Mouse (Mus musculus): ENCODE measurements around the gene 5730522E02Rik. TPM values are rescaled to one million over a fixed set of nuclear protein-coding genes. Genes with fewer than 3 reads are reported as not detected.

Gene 5730522E02Rik
- polyA plus RNA-seq, 1 experiment from 2014 or later = 1.3 TPM

- H3K4me2 ChIP-seq = no peak overlapping the region
- H3K27ac ChIP-seq (ENCODE audit: low read depth, low read length) = no peak overlapping the region
- no peak for DNase-seq (ENCODE audit: low spot score)
- ATAC-seq (replicated peaks; ENCODE audit: low FRiP score) = no peak
- no peak overlapping the region for H3K9ac ChIP-seq (ENCODE audit: low read depth, low read length)
- H3K27me3 ChIP-seq (replicated peaks; ENCODE audit: control insufficient read depth, insufficient read depth, low read length) = no peaks in the 10 kb centered on the region
- no peaks in the 10 kb centered on the region for H3K36me3 ChIP-seq (ENCODE audit: control insufficient read depth, insufficient read depth, low read length)
- H3K4me3 ChIP-seq (ENCODE audit: low read depth, low read length) = no peak overlapping the region
- no peaks in the 10 kb centered on the region for H3K9me3 ChIP-seq (ENCODE audit: control insufficient read depth, low read length)
- WGBS = 78% methylated on average over 3 of the region's 3 CpGs
- no peaks in the 10 kb centered on the region for H3K4me1 ChIP-seq (replicated peaks; ENCODE audit: control insufficient read depth, insufficient read depth, low read length)
Observed at GRCm38 (mm10) chr11:25770991-25771568, 439.5 kb downstream of the 5730522E02Rik start.

GRCm38 (mm10) chr11:25767584-25768333 lies 442.8 kb downstream of the 5730522E02Rik start:
- Histone ChIP-seq H3K27me3 (replicated peaks; ENCODE audit: control insufficient read depth, insufficient read depth, low read length) (no peaks in the 10 kb centered on the region), H3K4me1 (replicated peaks; ENCODE audit: control insufficient read depth, insufficient read depth, low read length) (no peaks in the 10 kb centered on the region), H3K9me3 (ENCODE audit: control insufficient read depth, low read length) (no peaks in the 10 kb centered on the region), H3K4me3 (ENCODE audit: low read depth, low read length) (no peak overlapping the region), H3K9ac (ENCODE audit: low read depth, low read length) (no peak overlapping the region), H3K36me3 (ENCODE audit: control insufficient read depth, insufficient read depth, low read length) (no peaks in the 10 kb centered on the region), H3K4me2 (no peak overlapping the region), H3K27ac (ENCODE audit: low read depth, low read length) (no peak overlapping the region)
- DNase-seq (ENCODE audit: low spot score) (no peak), ATAC-seq (replicated peaks; ENCODE audit: low FRiP score) (no peak)
- 61% methylated on average over 5 of the region's 5 CpGs for WGBS

- Histone ChIP-seq H3K36me3 (ENCODE audit: control insufficient read depth, insufficient read depth, low read length) (no peaks in the 10 kb centered on the region), H3K4me2 (no peak overlapping the region), H3K9ac (ENCODE audit: low read depth, low read length) (no peak overlapping the region), H3K9me3 (ENCODE audit: control insufficient read depth, low read length) (no peaks in the 10 kb centered on the region), H3K4me1 (replicated peaks; ENCODE audit: control insufficient read depth, insufficient read depth, low read length) (no peaks in the 10 kb centered on the region), H3K27me3 (replicated peaks; ENCODE audit: control insufficient read depth, insufficient read depth, low read length) (no peaks in the 10 kb centered on the region), H3K4me3 (ENCODE audit: low read depth, low read length) (no peak overlapping the region), H3K27ac (ENCODE audit: low read depth, low read length) (no peak overlapping the region)
- no peak for DNase-seq (ENCODE audit: low spot score)
- 72% methylated on average over 7 of the region's 7 CpGs for WGBS
- no peak for ATAC-seq (replicated peaks; ENCODE audit: low FRiP score)
Observed at GRCm38 (mm10) chr11:25753156-25753899, 457.2 kb downstream of the 5730522E02Rik start.

GRCm38 (mm10) chr11:25752418-25752817 lies 458.1 kb downstream of the 5730522E02Rik start:
- no peaks in the 10 kb centered on the region for H3K36me3 ChIP-seq (ENCODE audit: control insufficient read depth, insufficient read depth, low read length)
- DNase-seq (ENCODE audit: low spot score) (no peak), ATAC-seq (replicated peaks; ENCODE audit: low FRiP score) (no peak)
- H3K9me3 ChIP-seq (ENCODE audit: control insufficient read depth, low read length) = no peaks in the 10 kb centered on the region
- H3K27ac ChIP-seq (ENCODE audit: low read depth, low read length) = no peak overlapping the region
- no peak overlapping the region for H3K4me3 ChIP-seq (ENCODE audit: low read depth, low read length)
- 94% methylated on average over 3 of the region's 3 CpGs for WGBS
- H3K4me1 ChIP-seq (replicated peaks; ENCODE audit: control insufficient read depth, insufficient read depth, low read length) = no peaks in the 10 kb centered on the region
- no peak overlapping the region for H3K9ac ChIP-seq (ENCODE audit: low read depth, low read length)
- H3K4me2 ChIP-seq = no peak overlapping the region
- no peaks in the 10 kb centered on the region for H3K27me3 ChIP-seq (replicated peaks; ENCODE audit: control insufficient read depth, insufficient read depth, low read length)

GRCm38 (mm10) chr11:25747098-25747862 lies 463.3 kb downstream of the 5730522E02Rik start:
- Histone ChIP-seq H3K27ac (ENCODE audit: low read depth, low read length) (no peak overlapping the region), H3K27me3 (replicated peaks; ENCODE audit: control insufficient read depth, insufficient read depth, low read length) (no peaks in the 10 kb centered on the region), H3K36me3 (ENCODE audit: control insufficient read depth, insufficient read depth, low read length) (no peaks in the 10 kb centered on the region), H3K4me2 (no peak overlapping the region), H3K9me3 (ENCODE audit: control insufficient read depth, low read length) (no peaks in the 10 kb centered on the region), H3K4me1 (replicated peaks; ENCODE audit: control insufficient read depth, insufficient read depth, low read length) (no peaks in the 10 kb centered on the region), H3K9ac (ENCODE audit: low read depth, low read length) (no peak overlapping the region), H3K4me3 (ENCODE audit: low read depth, low read length) (no peak overlapping the region)
- ATAC-seq (replicated peaks; ENCODE audit: low FRiP score) (no peak), DNase-seq (ENCODE audit: low spot score) (no peak)
- WGBS = 54% methylated on average over 6 of the region's 6 CpGs

- Histone ChIP-seq H3K27me3 (replicated peaks; ENCODE audit: control insufficient read depth, insufficient read depth, low read length) (no peaks in the 10 kb centered on the region), H3K27ac (ENCODE audit: low read depth, low read length) (no peak overlapping the region), H3K36me3 (ENCODE audit: control insufficient read depth, insufficient read depth, low read length) (no peaks in the 10 kb centered on the region), H3K9me3 (ENCODE audit: control insufficient read depth, low read length) (no peaks in the 10 kb centered on the region), H3K4me1 (replicated peaks; ENCODE audit: control insufficient read depth, insufficient read depth, low read length) (no peaks in the 10 kb centered on the region), H3K4me2 (no peak overlapping the region), H3K4me3 (ENCODE audit: low read depth, low read length) (no peak overlapping the region), H3K9ac (ENCODE audit: low read depth, low read length) (no peak overlapping the region)
- ATAC-seq (replicated peaks; ENCODE audit: low FRiP score) = no peak
- WGBS = 60% methylated on average over 3 of the region's 3 CpGs
- no peak for DNase-seq (ENCODE audit: low spot score)
Observed at GRCm38 (mm10) chr11:25743664-25744063, 466.9 kb downstream of the 5730522E02Rik start.

GRCm38 (mm10) chr11:25737255-25737654 lies 473.3 kb downstream of the 5730522E02Rik start:
- H3K27me3 ChIP-seq (replicated peaks; ENCODE audit: control insufficient read depth, insufficient read depth, low read length) = no peaks in the 10 kb centered on the region
- no peak for DNase-seq (ENCODE audit: low spot score)
- H3K9me3 ChIP-seq (ENCODE audit: control insufficient read depth, low read length) = no peaks in the 10 kb centered on the region
- H3K4me3 ChIP-seq (ENCODE audit: low read depth, low read length) = no peak overlapping the region
- H3K9ac ChIP-seq (ENCODE audit: low read depth, low read length) = no peak overlapping the region
- no peak for ATAC-seq (replicated peaks; ENCODE audit: low FRiP score)
- WGBS = 81% methylated on average over 5 of the region's 5 CpGs
- no peaks in the 10 kb centered on the region for H3K36me3 ChIP-seq (ENCODE audit: control insufficient read depth, insufficient read depth, low read length)
- H3K4me2 ChIP-seq = no peak overlapping the region
- H3K27ac ChIP-seq (ENCODE audit: low read depth, low read length) = no peak overlapping the region
- H3K4me1 ChIP-seq (replicated peaks; ENCODE audit: control insufficient read depth, insufficient read depth, low read length) = no peaks in the 10 kb centered on the region

GRCm38 (mm10) chr11:25729476-25729875 lies 481.1 kb downstream of the 5730522E02Rik start:
- DNase-seq (ENCODE audit: low spot score) (no peak), ATAC-seq (replicated peaks; ENCODE audit: low FRiP score) (no peak)
- Histone ChIP-seq H3K4me3 (ENCODE audit: low read depth, low read length) (no peak overlapping the region), H3K4me1 (replicated peaks; ENCODE audit: control insufficient read depth, insufficient read depth, low read length) (no peaks in the 10 kb centered on the region), H3K9ac (ENCODE audit: low read depth, low read length) (no peak overlapping the region), H3K36me3 (ENCODE audit: control insufficient read depth, insufficient read depth, low read length) (no peaks in the 10 kb centered on the region), H3K27me3 (replicated peaks; ENCODE audit: control insufficient read depth, insufficient read depth, low read length) (no peaks in the 10 kb centered on the region), H3K4me2 (no peak overlapping the region), H3K9me3 (ENCODE audit: control insufficient read depth, low read length) (no peaks in the 10 kb centered on the region), H3K27ac (ENCODE audit: low read depth, low read length) (no peak overlapping the region)
- 72% methylated on average over 1 of the region's 1 CpGs for WGBS
